Mouse (Mus musculus) left cerebral cortex, adult 18-20 months (tissue): ENCODE measurements at regions not wholly inside any gene's neighbourhood (a gene's known extent, or its start where the extent isn't known, plus 50 kb on each side); places are given as distances from the start of the nearest gene placed in this dataset.

Experiments
- DNase-seq, 2 experiments: peaks; one replicate each; pipeline ENCODE4 v3.0.0; 2021 to 2022; ENCODE audit warnings: low spot score in 2 of 2, mixed read lengths in 1 of 2

GRCm38 (mm10) chr2:148171699-148172098 lies 124.9 kb upstream of the Foxa2 start:
- no peak for DNase-seq

GRCm38 (mm10) chr2:148175251-148175927 lies 128.6 kb upstream of the Foxa2 start:
- no peak for DNase-seq

GRCm38 (mm10) chr2:148180245-148180644 lies 133.5 kb upstream of the Foxa2 start:
- no peak for DNase-seq

GRCm38 (mm10) chr2:148181518-148181917 lies 134.7 kb upstream of the Foxa2 start:
- DNase-seq, result no peak

- DNase-seq, result no peak
These were observed 135.8 kb upstream of the Foxa2 start for GRCm38 (mm10) chr2:148182492-148183052.

- no peak for DNase-seq
These were observed 138.0 kb upstream of the Foxa2 start for GRCm38 (mm10) chr2:148184801-148185212.

- DNase-seq, result no peak
These were observed 139.7 kb upstream of the Foxa2 start for GRCm38 (mm10) chr2:148186363-148186991.

- DNase-seq, result no peak
These were observed 142.1 kb upstream of the Foxa2 start for GRCm38 (mm10) chr2:148188865-148189264.

- DNase-seq, result no peak
These were observed 142.5 kb upstream of the Foxa2 start for GRCm38 (mm10) chr2:148189287-148189686.

GRCm38 (mm10) chr2:148192946-148193345 lies 146.2 kb upstream of the Foxa2 start:
- no peak for DNase-seq

- DNase-seq, result no peak
These were observed 150.7 kb upstream of the Foxa2 start for GRCm38 (mm10) chr2:148197375-148198015.

GRCm38 (mm10) chr2:148206633-148207032 lies 159.9 kb upstream of the Foxa2 start:
- peak in 1 of 2 experiments; percentile 22 for DNase-seq

- DNase-seq, result peak in 1 of 2 experiments; percentile 16
These were observed 164.0 kb upstream of the Foxa2 start for GRCm38 (mm10) chr2:148210813-148211212.

- DNase-seq, result no peak
These were observed 170.4 kb upstream of the Foxa2 start for GRCm38 (mm10) chr2:148217136-148217535.

- DNase-seq, result no peak
These were observed 161.3 kb upstream of the Sstr4 start for GRCm38 (mm10) chr2:148233691-148234300.

GRCm38 (mm10) chr2:148237121-148237520 lies 158.0 kb upstream of the Sstr4 start:
- DNase-seq, result no peak

GRCm38 (mm10) chr2:148239046-148239445 lies 156.1 kb upstream of the Sstr4 start:
- no peak for DNase-seq

- no peak for DNase-seq
These were observed 152.9 kb upstream of the Sstr4 start for GRCm38 (mm10) chr2:148242242-148242641.

GRCm38 (mm10) chr2:148245575-148245974 lies 149.6 kb upstream of the Sstr4 start:
- DNase-seq, result no peak

GRCm38 (mm10) chr2:148250902-148251301 lies 144.2 kb upstream of the Sstr4 start:
- DNase-seq, result no peak

- DNase-seq, result no peak
These were observed 139.5 kb upstream of the Sstr4 start for GRCm38 (mm10) chr2:148255662-148256061.
